Mouse (Mus musculus) myocyte (in vitro differentiated cells): ENCODE measurements at regions not wholly inside any gene's neighbourhood (a gene's known extent, or its start where the extent isn't known, plus 50 kb on each side); places are given as distances from the start of the nearest gene placed in this dataset.

ENCODE experiments used
- POLR2A ChIP-seq: IDR thresholded peaks from one replicate; pipeline ENCODE4 v1.6.1; 2011; ENCODE audit warnings: low read depth, mild to moderate bottlenecking, control low read depth, moderate library complexity; ENCODE audit not compliant: insufficient read length
- POLR2AphosphoS2 ChIP-seq: IDR thresholded peaks from one replicate; pipeline ENCODE4 v1.6.1; 2011; ENCODE audit warnings: low read depth, control low read depth; ENCODE audit not compliant: insufficient read length
- USF1 ChIP-seq: IDR thresholded peaks from one replicate; pipeline ENCODE4 v1.6.1; 2011; ENCODE audit warnings: low read depth, mild to moderate bottlenecking, control low read depth, moderate library complexity

DNA sequence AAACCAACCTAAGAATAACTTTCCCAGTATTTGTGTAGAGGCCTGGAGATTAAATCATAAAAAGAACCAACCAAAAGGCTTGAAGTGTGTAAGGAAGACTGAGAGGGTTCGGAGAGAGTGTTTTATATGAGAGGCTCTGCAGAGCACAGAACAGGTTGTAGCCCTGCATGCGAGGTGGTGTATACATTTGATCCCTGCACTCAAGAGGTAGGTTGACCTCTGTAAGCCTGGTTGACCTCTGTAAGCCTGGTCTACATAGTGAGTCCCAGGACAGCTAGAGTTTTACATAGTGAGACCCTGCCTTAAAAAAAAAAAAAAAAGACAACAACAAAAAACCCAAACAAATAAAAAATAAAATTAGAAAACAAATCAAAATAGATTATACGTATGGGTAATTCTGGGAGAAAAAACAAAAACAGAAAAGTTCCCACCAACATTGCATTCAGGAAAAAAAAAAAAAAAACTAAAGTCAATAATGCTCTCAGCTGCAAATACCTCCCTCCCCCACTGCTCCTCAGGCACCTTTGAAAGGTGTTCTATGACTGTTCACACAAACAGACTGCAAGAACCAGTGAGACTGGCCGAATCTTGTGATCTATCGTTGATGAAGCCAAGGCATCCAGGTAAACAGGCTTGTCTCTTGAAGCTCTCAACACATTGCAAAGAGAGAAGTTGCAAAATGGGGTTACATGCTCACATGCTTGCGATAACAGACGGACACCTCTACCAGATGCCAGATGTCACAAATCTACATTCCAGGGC, 57.3 kb upstream of the Med4 start:
- TF ChIP-seq POLR2A (no peak), USF1 (no peak), POLR2AphosphoS2 (no peak)
